Mouse (Mus musculus) Muller cell, postnatal 12 days (primary cell): ENCODE measurements at regions not wholly inside any gene's neighbourhood (a gene's known extent, or its start where the extent isn't known, plus 50 kb on each side); places are given as distances from the start of the nearest gene placed in this dataset.
A peak's percentile ranks its signal among the peaks of the same experiment; 100 is the strongest.

ENCODE experiments used
- DNase-seq: peaks from one replicate; pipeline ENCODE4 v3.0.0-alpha.2; 2015; ENCODE audit errors: inconsistent ontology term

GRCm38 (mm10) chr13:107492448-107492847 lies 470.5 kb upstream of the Kif2a start:
- DNase-seq = no peak

DNA sequence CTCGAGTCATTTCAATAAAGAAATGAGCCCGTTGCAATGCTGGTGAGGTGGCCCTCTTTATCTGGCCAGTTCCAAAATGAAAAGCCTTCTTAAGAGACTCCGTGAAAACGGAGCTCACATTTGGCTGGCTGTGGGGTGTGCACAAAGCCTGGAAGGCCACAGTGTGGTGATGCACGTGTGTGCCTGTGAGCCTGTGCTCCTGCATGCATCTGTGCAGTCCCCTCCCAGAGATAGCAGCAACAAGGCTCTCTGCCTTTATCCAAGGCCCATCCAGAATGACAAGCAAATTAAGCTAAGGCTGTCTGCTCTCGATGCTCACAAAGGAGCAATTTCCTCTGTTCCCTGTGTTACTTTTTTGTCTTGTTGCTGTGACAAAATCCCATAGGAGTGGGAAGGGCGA lies 469.5 kb upstream of the Kif2a start:
- DNase-seq = no peak

- peak; percentile 92 for DNase-seq
Observed at GRCm38 (mm10) chr13:107485400-107486017, 463.6 kb upstream of the Kif2a start.

DNA sequence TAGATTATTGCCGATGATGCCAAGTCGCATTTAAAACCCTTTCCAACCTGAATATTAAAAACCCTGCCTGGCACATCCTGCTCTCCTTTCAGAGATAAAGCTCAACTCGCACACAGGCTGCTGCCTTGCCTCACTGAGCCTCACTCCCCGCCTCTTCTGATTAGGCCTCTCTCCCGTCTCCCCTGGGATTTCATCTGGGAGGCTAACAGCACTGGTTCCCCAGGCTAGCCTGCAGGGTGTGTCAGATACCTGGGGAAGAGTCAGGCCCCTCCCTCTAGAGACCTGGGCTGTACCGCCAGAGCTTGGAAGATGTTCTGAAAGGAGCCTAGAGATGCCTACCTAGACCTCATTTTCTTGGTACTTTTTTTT lies 462.7 kb upstream of the Kif2a start:
- no peak for DNase-seq

DNA sequence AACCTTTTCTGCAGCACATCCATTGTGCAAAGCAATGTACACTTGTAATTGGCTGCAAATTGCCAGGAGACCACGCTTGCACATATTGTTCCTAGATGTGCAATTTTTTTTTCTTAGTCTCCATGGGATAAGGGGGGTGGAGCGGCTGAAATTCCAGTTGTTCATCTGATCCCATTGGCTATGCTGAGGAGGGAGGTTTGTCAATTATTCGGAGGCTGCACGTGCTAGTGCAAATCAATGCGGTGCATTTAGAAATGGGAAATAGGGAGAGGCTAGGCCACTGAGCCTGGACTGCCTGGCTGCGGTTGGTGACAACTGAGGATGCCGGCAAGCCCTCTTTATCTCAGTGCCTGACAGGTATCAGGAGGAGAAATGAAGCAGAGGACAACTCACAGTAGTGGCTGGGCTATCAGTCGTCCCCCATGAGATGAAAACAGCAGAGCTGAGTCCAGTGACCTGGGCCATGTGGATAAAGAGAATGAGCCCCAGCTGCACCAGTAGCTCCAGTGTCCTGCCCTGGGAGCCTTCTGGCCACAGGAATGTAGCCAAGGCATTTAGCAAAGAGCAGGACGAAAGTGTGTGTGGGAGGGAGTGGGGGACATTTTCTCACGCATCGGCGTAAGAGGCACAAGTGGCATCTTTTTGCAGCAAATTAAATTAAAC lies 462.2 kb upstream of the Kif2a start:
- DNase-seq = peak; percentile 91

- DNase-seq = no peak
Observed at GRCm38 (mm10) chr13:107475166-107475565, 453.2 kb upstream of the Kif2a start.

DNA sequence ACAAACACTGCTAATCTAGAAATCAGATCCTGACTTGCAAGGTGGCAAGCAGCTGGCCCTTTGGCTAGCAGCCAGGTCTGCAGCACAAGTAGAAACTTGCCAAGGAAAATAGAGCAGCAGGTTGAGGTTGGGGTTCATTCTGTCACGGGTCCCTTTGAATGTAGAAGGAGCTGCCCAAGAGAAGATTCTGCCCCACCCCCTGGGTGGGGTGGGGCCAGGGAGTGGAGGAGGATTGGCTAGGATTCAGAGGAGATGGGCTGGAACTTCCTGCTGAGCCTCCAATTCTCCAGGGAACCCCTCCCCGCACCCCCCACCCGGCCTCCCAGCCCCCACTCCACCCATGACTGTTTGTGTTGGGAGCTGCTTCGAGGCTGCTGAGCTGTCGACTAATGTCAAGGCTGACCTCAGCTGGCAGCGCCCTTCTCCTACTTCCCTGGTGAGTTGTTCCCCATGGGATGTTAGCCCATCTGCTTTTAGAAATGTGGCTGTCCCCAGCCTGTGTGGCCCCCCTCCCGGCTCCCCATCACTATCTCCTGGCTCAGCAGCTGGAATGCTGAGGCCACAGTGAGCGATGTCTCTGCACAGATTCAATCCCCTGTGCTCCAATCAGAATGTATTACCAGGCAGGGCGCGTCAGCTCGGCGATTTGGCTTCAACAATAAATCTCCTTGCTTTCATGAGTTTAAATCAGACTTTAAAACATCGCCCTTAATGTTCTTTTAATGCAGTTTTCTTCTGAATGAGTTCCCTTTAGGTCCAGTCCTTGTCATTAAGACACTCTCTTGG lies 447.8 kb upstream of the Kif2a start:
- DNase-seq = peak; percentile 56

DNA sequence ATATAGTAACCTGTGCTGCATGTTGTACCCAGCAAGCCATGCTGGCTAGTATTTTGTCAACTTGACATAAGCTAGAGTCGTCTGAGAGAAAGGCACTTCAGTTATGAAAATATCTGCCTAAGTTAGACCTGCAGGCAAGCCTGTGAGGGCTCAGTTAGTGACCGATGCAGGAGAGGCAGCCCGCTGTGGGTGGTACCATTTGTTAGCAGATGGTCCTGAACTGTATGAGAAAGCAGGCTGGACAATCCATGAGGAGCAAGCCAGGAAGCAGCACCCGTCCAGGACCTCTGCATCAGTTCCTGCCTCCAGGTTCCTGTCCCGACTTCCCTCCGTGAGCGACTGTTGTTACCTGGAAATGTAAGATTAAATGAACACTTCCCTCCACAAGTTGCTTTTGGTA lies 440.9 kb upstream of the Kif2a start:
- DNase-seq = no peak

- peak; percentile 87 for DNase-seq
Observed at GRCm38 (mm10) chr13:107461048-107461912, 439.4 kb upstream of the Kif2a start.

DNA sequence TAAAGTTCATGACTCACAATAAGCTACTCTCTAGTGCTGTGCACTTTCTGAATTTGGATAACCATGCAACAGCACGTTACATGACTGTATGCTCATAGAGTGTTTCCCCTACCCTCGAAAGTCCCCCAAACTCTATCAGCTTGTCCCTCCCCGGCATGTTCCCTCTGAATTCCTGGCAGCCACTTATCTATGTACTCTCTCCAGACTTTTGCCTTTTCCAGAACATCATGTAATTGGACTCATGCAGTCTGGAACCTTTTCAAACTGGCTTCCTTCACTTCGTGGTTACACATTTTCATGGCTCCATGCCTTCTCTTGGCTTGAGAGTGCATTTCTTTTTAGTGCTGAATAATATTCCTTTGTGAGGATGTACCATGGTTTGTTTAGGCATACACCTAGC lies 436.8 kb upstream of the Kif2a start:
- no peak for DNase-seq

DNA sequence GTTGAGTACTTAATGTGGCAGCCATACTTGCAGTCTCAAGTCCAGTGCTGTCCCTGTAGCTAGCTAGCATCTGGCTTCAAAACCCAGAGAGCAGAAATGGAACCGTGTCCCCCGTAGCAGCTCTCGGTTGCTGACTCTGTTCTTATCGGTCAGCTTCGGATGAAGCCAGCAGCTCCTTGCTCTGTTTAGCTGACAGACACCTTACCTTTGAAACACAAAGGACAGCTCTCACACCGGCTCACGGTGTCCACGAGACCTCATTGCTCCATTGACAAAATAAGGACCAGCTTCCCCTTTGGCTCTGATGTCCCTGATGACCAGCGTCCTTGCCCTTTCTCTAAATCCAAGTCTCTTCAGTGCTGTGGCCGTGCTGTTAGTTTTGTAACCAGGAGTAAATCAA lies 435.3 kb upstream of the Kif2a start:
- DNase-seq = no peak

- DNase-seq = no peak
Observed at GRCm38 (mm10) chr13:107456394-107456793, 434.5 kb upstream of the Kif2a start.

- DNase-seq = peak; percentile 97
Observed at GRCm38 (mm10) chr13:107449598-107450179, 427.8 kb upstream of the Kif2a start.

DNA sequence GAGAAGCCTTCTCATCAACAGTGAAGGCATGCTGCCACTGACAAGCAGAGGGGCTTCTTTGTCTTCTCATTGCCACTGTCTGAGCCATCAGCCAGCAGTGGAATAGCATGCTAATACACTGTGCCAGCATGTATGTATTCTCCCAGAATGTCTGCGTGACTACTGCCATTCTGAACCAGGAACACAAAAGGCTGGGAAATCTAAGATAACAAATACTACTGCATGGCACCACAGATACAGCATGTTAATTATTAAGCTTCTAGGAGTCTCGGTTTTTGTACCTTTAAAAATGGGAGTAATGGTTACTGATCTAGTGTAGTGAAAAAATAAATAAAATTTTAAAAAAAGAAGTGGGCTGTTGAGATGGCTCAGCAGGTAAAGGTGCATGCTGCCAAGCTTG lies 425.9 kb upstream of the Kif2a start:
- DNase-seq = no peak

- DNase-seq = no peak
Observed at GRCm38 (mm10) chr13:107419363-107420155, 397.6 kb upstream of the Kif2a start.

DNA sequence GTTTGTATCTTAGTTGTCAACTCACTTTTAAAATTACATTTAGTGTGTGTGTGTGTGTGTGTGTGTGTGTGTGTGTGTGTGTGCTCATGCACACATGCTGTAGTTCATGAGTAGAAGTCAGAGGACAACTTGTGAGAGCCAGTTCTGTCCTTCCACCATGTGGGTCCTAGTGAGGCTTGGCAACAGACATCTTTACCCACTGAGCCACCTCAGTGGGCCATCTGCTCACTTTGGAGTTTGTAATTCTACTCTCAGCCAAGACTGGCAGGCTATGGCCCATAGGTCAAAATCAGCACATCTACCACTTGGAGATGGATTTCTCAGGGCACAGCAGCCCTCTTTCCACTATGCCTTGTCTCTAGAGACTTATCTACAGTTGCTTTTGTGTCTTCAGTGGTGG lies 388.3 kb upstream of the Kif2a start:
- DNase-seq = no peak

GRCm38 (mm10) chr13:107407674-107408026 lies 385.7 kb upstream of the Kif2a start:
- no peak for DNase-seq

- peak; percentile 51 for DNase-seq
Observed at GRCm38 (mm10) chr13:107406977-107407673, 385.2 kb upstream of the Kif2a start.

GRCm38 (mm10) chr13:107398621-107399363 lies 376.9 kb upstream of the Kif2a start:
- DNase-seq = peak; percentile 78

GRCm38 (mm10) chr13:107396036-107396435 lies 374.1 kb upstream of the Kif2a start:
- no peak for DNase-seq
